Mouse (Mus musculus): ENCODE measurements at regions not wholly inside any gene's neighbourhood (a gene's known extent, or its start where the extent isn't known, plus 50 kb on each side); places are given as distances from the start of the nearest gene placed in this dataset.

DNA sequence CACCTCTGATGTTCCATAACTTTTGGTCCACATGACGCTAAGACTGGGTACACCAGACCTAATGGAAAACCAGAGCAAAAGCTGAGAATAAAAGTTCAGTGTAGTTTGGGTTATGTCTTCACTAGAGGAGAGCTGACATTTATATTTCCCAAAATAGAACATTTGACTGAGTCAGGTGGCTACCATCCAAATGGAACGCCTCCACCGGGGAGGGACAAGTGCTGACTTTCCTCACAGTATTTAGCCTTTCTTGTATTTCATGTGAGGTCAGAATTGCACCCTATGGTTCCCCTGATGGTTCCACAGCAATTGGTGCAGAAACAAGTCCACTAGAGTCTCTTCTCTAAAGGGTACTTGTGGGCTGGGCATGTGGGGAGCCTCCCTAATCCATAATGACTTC, 68.2 kb upstream of the Dgkg start:
- no peaks in the 10 kb centered on the region for H3K36me3 ChIP-seq (ENCODE audit: control insufficient read depth, insufficient read depth, low read length)
- no peaks in the 10 kb centered on the region for H3K27me3 ChIP-seq (ENCODE audit: control insufficient read depth, insufficient read depth, low read length)
- no peak overlapping the region for H3K4me3 ChIP-seq (ENCODE audit: control insufficient read depth in 1 of 2, insufficient read depth in 1 of 2, low read depth in 1 of 2, low read length in 2 of 2)
- ATAC-seq (ENCODE audit: insufficient number of reproducible peaks, insufficient read depth, low FRiP score, low read depth): no peak
- H3K4me2 ChIP-seq (ENCODE audit: low read length): no peak overlapping the region
- WGBS: 65% methylated on average over 3 of the region's 3 CpGs
- H3K9ac ChIP-seq (ENCODE audit: low read length): no peak overlapping the region
- H3K4me1 ChIP-seq (ENCODE audit: control insufficient read depth in 2 of 2, insufficient read depth in 2 of 2, low read length in 2 of 2): no peaks in the 10 kb centered on the region; a peak in 1 of 4 replicates
- H3K9me3 ChIP-seq (ENCODE audit: control insufficient read depth, low read length): no peaks in the 10 kb centered on the region
- H3K27ac ChIP-seq (replicated peaks in 1 of 2; ENCODE audit: control insufficient read depth in 1 of 2, insufficient read depth in 1 of 2, low read depth in 2 of 2, low read length in 2 of 2): no peak overlapping the region

DNA sequence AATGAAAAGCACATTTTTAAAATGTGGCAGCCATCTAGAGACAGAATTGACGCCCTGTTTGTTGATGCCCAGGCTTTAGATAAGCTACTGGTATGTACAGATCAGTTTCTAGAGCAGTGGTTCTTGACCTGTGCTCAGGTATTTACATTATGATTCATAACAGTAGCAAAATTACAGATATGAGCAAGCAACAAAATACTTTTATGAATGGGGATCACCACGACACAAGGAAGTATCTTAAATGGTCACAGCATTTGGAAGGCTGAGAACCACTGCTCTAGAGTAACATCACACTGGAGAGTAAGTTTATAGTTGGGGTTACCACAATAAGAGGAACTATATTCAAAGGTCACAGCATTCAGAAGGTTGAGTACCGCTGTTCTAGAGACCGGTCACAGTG, 66.3 kb upstream of the Dgkg start:
- Histone ChIP-seq H3K27me3 (ENCODE audit: control insufficient read depth, insufficient read depth, low read length) (no peaks in the 10 kb centered on the region), H3K4me3 (ENCODE audit: control insufficient read depth in 1 of 2, insufficient read depth in 1 of 2, low read depth in 1 of 2, low read length in 2 of 2) (no peak overlapping the region), H3K4me2 (ENCODE audit: low read length) (no peak overlapping the region), H3K9me3 (ENCODE audit: control insufficient read depth, low read length) (no peaks in the 10 kb centered on the region), H3K4me1 (ENCODE audit: control insufficient read depth in 2 of 2, insufficient read depth in 2 of 2, low read length in 2 of 2) (peaks cover 3 to 6% of the 10 kb centered on the region in 2 experiments; a peak in 3 of 4 replicates), H3K9ac (ENCODE audit: low read length) (no peak overlapping the region), H3K36me3 (ENCODE audit: control insufficient read depth, insufficient read depth, low read length) (no peaks in the 10 kb centered on the region), H3K27ac (replicated peaks in 1 of 2; ENCODE audit: control insufficient read depth in 1 of 2, insufficient read depth in 1 of 2, low read depth in 2 of 2, low read length in 2 of 2) (no peak overlapping the region)
- WGBS: 77% methylated on average over 4 of the region's 4 CpGs
- no peak for ATAC-seq (ENCODE audit: insufficient number of reproducible peaks, insufficient read depth, low FRiP score, low read depth)

DNA sequence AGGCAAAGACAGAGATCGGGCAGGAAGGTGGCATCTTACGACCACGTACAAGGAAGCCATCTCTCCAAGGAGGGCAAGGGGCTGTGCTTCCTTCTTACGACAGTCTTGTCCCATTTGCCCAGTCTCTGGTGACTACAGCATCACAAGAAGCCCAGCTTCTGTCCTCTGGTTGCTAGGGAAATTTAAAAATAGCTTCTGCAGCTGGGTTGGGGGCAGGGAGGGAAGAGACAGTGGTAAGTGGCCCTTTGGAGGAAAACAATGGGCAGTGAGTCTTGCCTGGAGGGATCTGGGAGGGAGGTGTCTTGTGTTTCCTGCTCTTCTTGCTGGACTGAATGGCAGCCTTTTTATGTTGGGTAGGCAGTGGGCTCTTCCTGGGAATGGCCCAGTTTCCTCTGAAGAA, 62.8 kb upstream of the Dgkg start:
- Histone ChIP-seq H3K4me1 (ENCODE audit: control insufficient read depth in 2 of 2, insufficient read depth in 2 of 2, low read length in 2 of 2) (peaks cover 3 to 6% of the 10 kb centered on the region in 2 experiments; a peak in 3 of 4 replicates), H3K36me3 (ENCODE audit: control insufficient read depth, insufficient read depth, low read length) (no peaks in the 10 kb centered on the region), H3K27ac (replicated peaks in 1 of 2; ENCODE audit: control insufficient read depth in 1 of 2, insufficient read depth in 1 of 2, low read depth in 2 of 2, low read length in 2 of 2) (no peak overlapping the region), H3K9ac (ENCODE audit: low read length) (no peak overlapping the region), H3K4me3 (ENCODE audit: control insufficient read depth in 1 of 2, insufficient read depth in 1 of 2, low read depth in 1 of 2, low read length in 2 of 2) (no peak overlapping the region), H3K27me3 (ENCODE audit: control insufficient read depth, insufficient read depth, low read length) (no peaks in the 10 kb centered on the region), H3K9me3 (ENCODE audit: control insufficient read depth, low read length) (no peaks in the 10 kb centered on the region), H3K4me2 (ENCODE audit: low read length) (no peak overlapping the region)
- WGBS: 55% methylated on average over 4 of the region's 4 CpGs
- no peak for ATAC-seq (ENCODE audit: insufficient number of reproducible peaks, insufficient read depth, low FRiP score, low read depth)

DNA sequence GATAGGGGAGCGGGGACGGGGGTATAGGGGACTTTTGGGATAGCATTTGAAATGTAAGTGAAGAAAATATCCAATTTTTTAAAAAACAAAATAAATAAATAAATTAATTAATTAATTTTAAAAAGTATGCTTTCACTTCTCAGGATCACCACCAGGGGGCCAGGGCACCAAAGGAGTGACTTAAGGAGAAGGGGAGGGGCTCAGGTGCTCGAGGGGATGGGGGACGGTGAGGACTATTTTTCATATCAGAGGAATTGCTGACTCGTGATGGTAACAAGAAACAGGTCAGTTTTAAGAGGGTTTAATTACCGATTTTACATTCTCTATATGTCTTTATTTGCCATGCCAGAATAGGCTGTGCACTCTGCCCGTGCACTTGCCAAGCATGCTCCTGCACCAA, 62.3 kb upstream of the Dgkg start:
- H3K4me3 ChIP-seq (ENCODE audit: control insufficient read depth in 1 of 2, insufficient read depth in 1 of 2, low read depth in 1 of 2, low read length in 2 of 2): no peak overlapping the region
- WGBS: 46% methylated on average over 7 of the region's 7 CpGs
- H3K27ac ChIP-seq (replicated peaks in 1 of 2; ENCODE audit: control insufficient read depth in 1 of 2, insufficient read depth in 1 of 2, low read depth in 2 of 2, low read length in 2 of 2): no peak overlapping the region
- ATAC-seq (ENCODE audit: insufficient number of reproducible peaks, insufficient read depth, low FRiP score, low read depth): no peak
- H3K9ac ChIP-seq (ENCODE audit: low read length): no peak overlapping the region
- no peaks in the 10 kb centered on the region for H3K27me3 ChIP-seq (ENCODE audit: control insufficient read depth, insufficient read depth, low read length)
- peaks cover 3 to 6% of the 10 kb centered on the region in 2 experiments; a peak in 3 of 4 replicates for H3K4me1 ChIP-seq (ENCODE audit: control insufficient read depth in 2 of 2, insufficient read depth in 2 of 2, low read length in 2 of 2)
- no peaks in the 10 kb centered on the region for H3K36me3 ChIP-seq (ENCODE audit: control insufficient read depth, insufficient read depth, low read length)
- H3K9me3 ChIP-seq (ENCODE audit: control insufficient read depth, low read length): no peaks in the 10 kb centered on the region
- no peak overlapping the region for H3K4me2 ChIP-seq (ENCODE audit: low read length)

DNA sequence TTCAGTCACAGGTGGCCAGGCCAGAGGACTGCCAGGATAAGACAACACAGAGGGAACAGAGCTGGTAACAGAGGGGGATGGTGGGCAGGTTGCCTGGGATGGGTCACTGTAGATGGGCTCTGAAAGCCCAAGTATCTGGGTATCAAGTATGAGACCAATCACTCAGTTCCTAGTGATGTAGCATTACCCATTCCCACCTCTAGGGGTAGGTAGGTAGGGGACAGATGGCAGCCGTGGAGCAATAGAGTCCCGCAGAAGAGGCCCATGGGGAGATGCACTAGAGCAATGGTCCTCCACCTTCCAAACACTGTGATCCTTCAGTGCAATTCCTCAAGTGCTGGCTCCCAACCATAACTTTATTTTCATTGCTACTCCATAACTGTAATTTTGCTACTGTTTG, 60.4 kb upstream of the Dgkg start:
- Histone ChIP-seq H3K36me3 (ENCODE audit: control insufficient read depth, insufficient read depth, low read length) (no peaks in the 10 kb centered on the region), H3K27me3 (ENCODE audit: control insufficient read depth, insufficient read depth, low read length) (no peaks in the 10 kb centered on the region), H3K9me3 (ENCODE audit: control insufficient read depth, low read length) (no peaks in the 10 kb centered on the region), H3K4me3 (ENCODE audit: control insufficient read depth in 1 of 2, insufficient read depth in 1 of 2, low read depth in 1 of 2, low read length in 2 of 2) (no peak overlapping the region), H3K9ac (ENCODE audit: low read length) (no peak overlapping the region), H3K4me2 (ENCODE audit: low read length) (no peak overlapping the region), H3K4me1 (ENCODE audit: control insufficient read depth in 2 of 2, insufficient read depth in 2 of 2, low read length in 2 of 2) (peaks cover 3 to 6% of the 10 kb centered on the region in 2 experiments; a peak in 3 of 4 replicates), H3K27ac (replicated peaks in 1 of 2; ENCODE audit: control insufficient read depth in 1 of 2, insufficient read depth in 1 of 2, low read depth in 2 of 2, low read length in 2 of 2) (no peak overlapping the region)
- no peak for ATAC-seq (ENCODE audit: insufficient number of reproducible peaks, insufficient read depth, low FRiP score, low read depth)
- 36% methylated on average over 2 of the region's 2 CpGs for WGBS

DNA sequence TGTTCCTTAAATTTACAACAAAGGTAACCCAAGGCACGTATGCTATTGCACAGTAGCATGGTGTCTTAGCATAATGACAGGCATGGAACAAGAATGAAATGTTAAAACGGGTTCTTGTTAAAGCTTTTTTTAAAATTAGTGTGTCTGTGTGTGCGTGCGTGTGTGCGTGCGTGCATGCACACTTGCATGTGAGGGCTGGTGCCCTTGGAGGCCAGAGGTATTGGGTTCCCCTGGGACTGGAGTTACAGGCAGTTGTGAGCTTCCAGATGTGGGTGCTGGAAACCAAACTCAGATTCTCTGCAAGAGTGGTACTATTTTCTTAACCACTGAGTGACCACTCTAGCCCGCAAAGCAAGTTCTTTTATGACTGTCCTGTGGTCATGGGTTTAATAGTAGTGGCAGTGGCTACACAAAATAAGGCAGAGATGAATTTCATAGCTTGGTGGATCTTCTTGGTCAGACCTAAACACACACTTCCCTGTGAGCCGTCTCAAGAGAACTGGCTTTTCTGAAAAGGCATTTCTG, 59.3 kb upstream of the Dgkg start:
- H3K27ac ChIP-seq (replicated peaks in 1 of 2; ENCODE audit: control insufficient read depth in 1 of 2, insufficient read depth in 1 of 2, low read depth in 2 of 2, low read length in 2 of 2): no peak overlapping the region
- no peaks in the 10 kb centered on the region for H3K36me3 ChIP-seq (ENCODE audit: control insufficient read depth, insufficient read depth, low read length)
- no peaks in the 10 kb centered on the region for H3K27me3 ChIP-seq (ENCODE audit: control insufficient read depth, insufficient read depth, low read length)
- no peak overlapping the region for H3K4me3 ChIP-seq (ENCODE audit: control insufficient read depth in 1 of 2, insufficient read depth in 1 of 2, low read depth in 1 of 2, low read length in 2 of 2)
- no peaks in the 10 kb centered on the region for H3K9me3 ChIP-seq (ENCODE audit: control insufficient read depth, low read length)
- peaks cover 3 to 6% of the 10 kb centered on the region in 2 experiments; a peak in 3 of 4 replicates for H3K4me1 ChIP-seq (ENCODE audit: control insufficient read depth in 2 of 2, insufficient read depth in 2 of 2, low read length in 2 of 2)
- no peak overlapping the region for H3K4me2 ChIP-seq (ENCODE audit: low read length)
- no peak for ATAC-seq (ENCODE audit: insufficient number of reproducible peaks, insufficient read depth, low FRiP score, low read depth)
- 83% methylated on average over 8 of the region's 8 CpGs for WGBS
- no peak overlapping the region for H3K9ac ChIP-seq (ENCODE audit: low read length)

DNA sequence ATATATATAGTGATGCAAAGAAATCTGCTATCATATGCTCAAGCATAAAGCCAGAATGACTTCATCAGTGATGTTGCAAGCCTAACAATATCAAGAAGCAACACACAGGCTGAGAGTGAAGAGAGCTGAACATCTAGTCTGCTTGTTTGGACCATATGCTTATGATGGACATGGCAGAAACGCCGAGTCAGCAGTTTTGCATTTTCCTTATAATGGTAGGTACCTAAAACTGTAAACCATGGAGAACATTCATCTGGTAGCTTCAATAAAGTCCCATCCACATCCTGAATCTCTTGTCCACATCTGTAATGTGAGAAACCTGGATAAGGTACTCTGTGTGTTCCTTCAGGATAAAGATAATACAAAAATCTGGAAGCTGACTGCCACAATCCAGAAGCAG, 57.3 kb upstream of the Dgkg start:
- H3K4me1 ChIP-seq (ENCODE audit: control insufficient read depth in 2 of 2, insufficient read depth in 2 of 2, low read length in 2 of 2): peaks cover 0 to under 1% of the 10 kb centered on the region in 2 experiments; a peak in 1 of 4 replicates
- no peak overlapping the region for H3K4me3 ChIP-seq (ENCODE audit: control insufficient read depth in 1 of 2, insufficient read depth in 1 of 2, low read depth in 1 of 2, low read length in 2 of 2)
- H3K36me3 ChIP-seq (ENCODE audit: control insufficient read depth, insufficient read depth, low read length): no peaks in the 10 kb centered on the region
- no peaks in the 10 kb centered on the region for H3K27me3 ChIP-seq (ENCODE audit: control insufficient read depth, insufficient read depth, low read length)
- ATAC-seq (ENCODE audit: insufficient number of reproducible peaks, insufficient read depth, low FRiP score, low read depth): no peak
- H3K9me3 ChIP-seq (ENCODE audit: control insufficient read depth, low read length): no peaks in the 10 kb centered on the region
- no peak overlapping the region for H3K27ac ChIP-seq (replicated peaks in 1 of 2; ENCODE audit: control insufficient read depth in 1 of 2, insufficient read depth in 1 of 2, low read depth in 2 of 2, low read length in 2 of 2)
- WGBS: 86% methylated on average over 2 of the region's 2 CpGs
- H3K4me2 ChIP-seq (ENCODE audit: low read length): no peak overlapping the region
- no peak overlapping the region for H3K9ac ChIP-seq (ENCODE audit: low read length)

DNA sequence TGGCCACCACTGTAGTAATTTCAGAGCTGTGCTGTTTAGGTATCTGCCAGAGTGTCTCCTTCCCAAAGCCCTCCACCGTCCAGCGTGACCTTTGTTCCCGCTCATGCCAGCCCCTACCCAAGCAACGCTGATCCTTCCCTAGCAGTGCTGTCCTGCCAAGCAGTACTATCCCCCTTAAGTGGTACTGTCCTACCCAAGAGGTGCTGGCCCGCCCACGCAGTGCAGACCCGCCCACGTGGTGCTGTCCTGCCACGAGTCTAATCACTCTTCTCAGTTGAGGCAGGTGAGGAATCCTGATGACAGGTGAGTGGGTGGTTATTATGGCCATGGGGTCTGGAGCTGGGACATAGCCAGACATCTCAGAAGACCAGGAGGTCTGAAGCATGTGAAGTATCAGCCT, 51.7 kb upstream of the Dgkg start:
- Histone ChIP-seq H3K9me3 (ENCODE audit: control insufficient read depth, low read length) (no peaks in the 10 kb centered on the region), H3K27ac (replicated peaks in 1 of 2; ENCODE audit: control insufficient read depth in 1 of 2, insufficient read depth in 1 of 2, low read depth in 2 of 2, low read length in 2 of 2) (no peak overlapping the region), H3K4me3 (ENCODE audit: control insufficient read depth in 1 of 2, insufficient read depth in 1 of 2, low read depth in 1 of 2, low read length in 2 of 2) (no peak overlapping the region), H3K9ac (ENCODE audit: low read length) (no peak overlapping the region), H3K4me2 (ENCODE audit: low read length) (no peak overlapping the region), H3K4me1 (ENCODE audit: control insufficient read depth in 2 of 2, insufficient read depth in 2 of 2, low read length in 2 of 2) (peaks cover 7% of the 10 kb centered on the region in 2 experiments; a peak in 3 of 4 replicates), H3K36me3 (ENCODE audit: control insufficient read depth, insufficient read depth, low read length) (no peaks in the 10 kb centered on the region), H3K27me3 (ENCODE audit: control insufficient read depth, insufficient read depth, low read length) (no peaks in the 10 kb centered on the region)
- 32% methylated on average over 9 of the region's 9 CpGs for WGBS
- ATAC-seq (ENCODE audit: insufficient number of reproducible peaks, insufficient read depth, low FRiP score, low read depth): no peak
